Mouse (Mus musculus): Measurements from ENCODE around the gene Lmf2. TPM values are rescaled to one million over a fixed set of nuclear protein-coding genes. Genes with fewer than 3 reads are reported as not detected.

The Lmf2 gene
- polyA plus RNA-seq, 1 experiment from 2014 or later, result 47.3 TPM

DNA sequence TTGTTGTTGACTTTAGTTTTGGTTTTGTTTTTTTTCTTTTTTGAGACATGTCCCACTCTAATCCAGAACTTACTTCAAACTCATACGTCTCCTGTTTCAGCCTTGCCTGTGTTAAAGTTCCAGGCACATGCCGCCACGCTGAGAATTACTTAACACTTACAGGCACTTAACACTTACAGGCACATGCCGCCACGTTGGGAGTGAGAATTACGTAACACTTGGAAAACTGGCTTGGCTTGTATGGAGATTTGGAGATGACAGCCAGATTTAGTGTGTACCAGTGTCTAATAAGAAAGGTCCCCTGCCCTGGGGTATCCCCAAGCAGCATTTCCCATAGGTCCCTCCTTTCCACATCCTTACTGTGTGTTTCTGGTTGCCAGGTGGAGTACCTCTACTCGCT, 7.6 kb upstream of the Lmf2 start:
- Histone ChIP-seq H3K9me3 (replicated peaks) (no peaks in the 10 kb centered on the region), H3K4me2 (replicated peaks) (no peak overlapping the region), H3K4me1 (peaks cover 3% of the 10 kb centered on the region; the same call in 1 of the 2 replicates), H3K27me3 (no peaks in the 10 kb centered on the region), H3K27ac (no peak overlapping the region), H3K4me3 (no peak overlapping the region), H3K36me3 (peaks cover 78% of the 10 kb centered on the region), H3K9ac (no peak overlapping the region)
- 94% methylated on average over 7 of the region's 7 CpGs for WGBS
- no peak for ATAC-seq (ENCODE audit: low FRiP score)

DNA sequence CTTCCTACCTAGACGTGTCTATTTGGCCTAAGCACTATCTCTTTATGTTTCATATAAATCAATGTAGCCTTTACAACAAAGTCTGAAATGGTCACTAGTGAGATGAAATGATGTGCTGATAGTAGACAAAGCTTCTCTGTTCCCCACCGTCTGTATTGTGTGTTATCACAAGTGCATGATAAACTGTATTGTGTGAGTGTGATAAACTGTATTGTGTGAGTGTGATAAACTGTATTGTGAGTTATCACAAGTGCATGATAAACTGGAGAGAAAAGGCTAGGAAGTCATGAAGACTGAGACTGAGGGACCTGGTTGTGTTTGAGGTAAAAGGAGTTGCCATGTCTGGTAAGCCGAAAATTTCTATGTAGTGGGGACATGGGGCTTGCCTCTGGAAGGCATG, 3.3 kb upstream of the Lmf2 start:
- Histone ChIP-seq H3K27ac (no peak overlapping the region), H3K36me3 (peaks cover 36% of the 10 kb centered on the region), H3K27me3 (no peaks in the 10 kb centered on the region), H3K9ac (no peak overlapping the region), H3K4me1 (peaks cover 30% of the 10 kb centered on the region), H3K9me3 (replicated peaks) (no peaks in the 10 kb centered on the region), H3K4me3 (no peak overlapping the region), H3K4me2 (replicated peaks) (no peak overlapping the region)
- 88% methylated on average over 3 of the region's 3 CpGs for WGBS
- ATAC-seq (ENCODE audit: low FRiP score), result no peak

DNA sequence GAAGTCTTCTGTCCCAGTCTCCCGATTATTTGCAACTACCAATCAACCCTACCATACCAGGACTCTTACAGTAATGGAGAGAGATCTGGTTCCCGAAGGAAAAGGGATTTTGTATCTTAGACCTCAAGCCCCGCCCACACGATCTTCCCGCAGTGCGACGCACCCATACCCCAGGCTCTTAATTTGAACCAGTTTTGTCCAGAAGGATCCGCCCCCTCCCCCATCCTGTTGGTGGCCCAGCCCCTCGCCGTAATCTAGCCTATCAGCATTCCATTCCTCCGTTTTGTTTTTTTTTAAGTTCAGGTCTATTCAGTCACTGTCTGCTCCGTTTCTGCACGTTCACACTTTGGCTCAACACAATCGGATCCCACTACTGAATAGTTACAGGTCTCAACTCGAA, 913 bp upstream of the Lmf2 start:
- no peaks in the 10 kb centered on the region for H3K27me3 ChIP-seq
- WGBS, result under 1% methylated on average over 15 of the region's 15 CpGs
- H3K36me3 ChIP-seq, result peaks cover 39% of the 10 kb centered on the region
- H3K4me2 ChIP-seq (replicated peaks), result peak overlapping the region; percentile 69
- ATAC-seq (ENCODE audit: low FRiP score), result peak; percentile 35; the same call in 1 of the 2 replicates
- no peaks in the 10 kb centered on the region for H3K9me3 ChIP-seq (replicated peaks)
- H3K9ac ChIP-seq, result peak overlapping the region; percentile 80
- peak overlapping the region; percentile 79 for H3K4me3 ChIP-seq
- peak overlapping the region; percentile 82 for H3K27ac ChIP-seq
- H3K4me1 ChIP-seq, result peaks cover 31% of the 10 kb centered on the region

DNA sequence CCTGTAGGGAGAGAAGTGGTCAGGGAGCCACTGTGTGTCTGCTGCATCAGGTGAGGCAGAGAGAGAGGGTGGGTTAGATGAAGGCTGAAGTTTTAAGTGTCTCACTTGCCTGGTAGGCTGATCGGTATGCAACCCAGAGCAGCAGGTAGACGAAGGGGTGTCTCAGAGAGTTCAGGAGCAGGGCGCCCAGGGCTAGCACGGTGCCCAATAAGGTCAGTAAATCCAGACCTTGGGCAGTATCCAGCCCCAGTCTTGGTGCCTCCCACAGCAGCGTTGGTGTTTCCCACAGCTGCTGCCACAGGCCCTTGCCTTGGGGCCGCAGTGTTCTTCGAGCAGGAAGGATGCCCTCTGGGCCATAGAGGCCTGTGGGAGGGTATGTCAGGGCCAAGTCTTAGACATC, 1.0 kb downstream of the Lmf2 start:
- Histone ChIP-seq H3K27ac (no peak overlapping the region), H3K27me3 (no peaks in the 10 kb centered on the region), H3K9me3 (replicated peaks) (no peaks in the 10 kb centered on the region), H3K4me2 (replicated peaks) (peak overlapping the region; percentile 69), H3K36me3 (peaks cover 36% of the 10 kb centered on the region), H3K9ac (peak overlapping the region; percentile 80), H3K4me3 (peak overlapping the region; percentile 79), H3K4me1 (peaks cover 31% of the 10 kb centered on the region)
- ATAC-seq (ENCODE audit: low FRiP score), result no peak
- WGBS, result 81% methylated on average over 7 of the region's 7 CpGs

DNA sequence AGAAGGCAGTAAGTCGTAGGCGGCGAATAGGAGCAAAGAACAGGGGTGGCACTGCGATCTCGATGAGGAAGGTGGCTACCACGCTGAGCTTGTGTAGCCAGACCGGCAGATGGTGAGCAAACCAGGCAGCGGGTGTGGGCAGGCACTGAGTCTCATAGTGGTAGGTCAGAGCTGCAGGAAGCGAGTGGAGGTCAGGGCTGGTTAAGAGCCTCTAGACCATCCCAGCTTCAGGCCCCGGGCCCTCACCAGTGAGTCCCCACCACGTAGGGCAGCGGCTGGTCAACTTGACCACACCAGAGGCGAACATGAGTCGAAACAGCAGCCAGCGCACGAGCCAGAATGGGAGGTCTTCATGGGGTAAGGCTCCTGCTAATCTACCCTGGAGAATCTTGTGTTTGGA, 1.6 kb downstream of the Lmf2 start:
- Histone ChIP-seq H3K4me1 (peaks cover 31% of the 10 kb centered on the region), H3K27ac (no peak overlapping the region), H3K36me3 (peaks cover 36% of the 10 kb centered on the region), H3K27me3 (no peaks in the 10 kb centered on the region), H3K4me3 (0 out of 2 replicates have a peak overlapping the region, but pooled peaks have one; percentile 79), H3K4me2 (replicated peaks) (peak overlapping the region; percentile 69), H3K9me3 (replicated peaks) (no peaks in the 10 kb centered on the region), H3K9ac (peak overlapping the region; percentile 80; the same call in 1 of the 2 replicates)
- no peak for ATAC-seq (ENCODE audit: low FRiP score)
- WGBS, result 94% methylated on average over 16 of the region's 16 CpGs

DNA sequence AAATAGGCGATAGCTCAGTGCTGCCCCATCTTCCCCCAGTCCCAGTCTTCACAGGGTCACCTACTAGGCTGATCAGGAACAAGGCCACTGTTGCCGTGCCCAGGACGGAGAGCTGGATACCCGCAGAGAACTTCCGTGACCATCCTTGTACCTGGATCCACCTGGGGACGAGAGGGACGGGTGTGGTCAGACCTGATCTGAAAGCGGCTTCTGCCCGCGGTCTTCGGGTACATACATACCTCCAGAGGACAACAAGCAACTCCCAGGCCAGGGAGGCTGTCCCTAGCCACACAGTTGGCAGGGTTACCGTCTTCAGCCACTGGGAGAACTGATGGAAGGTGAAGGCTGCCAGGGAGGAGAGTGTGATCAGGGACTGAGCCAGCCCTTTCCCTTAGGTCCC, 2.7 kb downstream of the Lmf2 start:
- Histone ChIP-seq H3K4me2 (replicated peaks) (no peak overlapping the region), H3K36me3 (peaks cover 36% of the 10 kb centered on the region), H3K4me1 (peaks cover 27% of the 10 kb centered on the region), H3K9me3 (replicated peaks) (no peaks in the 10 kb centered on the region), H3K4me3 (no peak overlapping the region), H3K27ac (no peak overlapping the region), H3K9ac (no peak overlapping the region), H3K27me3 (no peaks in the 10 kb centered on the region)
- WGBS, result 97% methylated on average over 12 of the region's 12 CpGs
- ATAC-seq (ENCODE audit: low FRiP score), result no peak

DNA sequence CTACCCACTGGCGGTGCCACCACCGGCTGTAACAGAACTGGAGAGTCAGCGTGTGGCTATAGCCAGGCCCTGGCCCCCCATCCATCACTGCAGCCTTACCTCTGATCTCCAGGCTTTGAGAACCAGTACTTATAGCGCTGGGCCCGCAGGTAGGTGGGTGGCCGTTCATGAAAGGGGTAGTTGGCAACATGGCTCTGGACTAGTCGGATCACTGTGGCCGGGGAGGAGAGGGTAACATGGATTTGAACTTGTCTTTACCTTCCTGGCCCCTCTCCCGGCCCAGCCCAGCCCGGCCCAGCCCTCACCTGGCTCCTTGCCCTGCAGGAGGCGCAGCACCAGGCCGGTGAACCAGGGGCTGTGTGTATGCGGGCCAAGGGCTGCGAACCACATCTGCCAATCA, 3.4 kb downstream of the Lmf2 start:
- H3K4me3 ChIP-seq, result no peak overlapping the region
- H3K9ac ChIP-seq, result no peak overlapping the region
- no peak overlapping the region for H3K27ac ChIP-seq
- no peak for ATAC-seq (ENCODE audit: low FRiP score)
- no peaks in the 10 kb centered on the region for H3K27me3 ChIP-seq
- no peak overlapping the region for H3K4me2 ChIP-seq (replicated peaks)
- H3K9me3 ChIP-seq (replicated peaks), result no peaks in the 10 kb centered on the region
- peaks cover 36% of the 10 kb centered on the region for H3K36me3 ChIP-seq
- WGBS, result 96% methylated on average over 14 of the region's 14 CpGs
- peaks cover 23% of the 10 kb centered on the region for H3K4me1 ChIP-seq

DNA sequence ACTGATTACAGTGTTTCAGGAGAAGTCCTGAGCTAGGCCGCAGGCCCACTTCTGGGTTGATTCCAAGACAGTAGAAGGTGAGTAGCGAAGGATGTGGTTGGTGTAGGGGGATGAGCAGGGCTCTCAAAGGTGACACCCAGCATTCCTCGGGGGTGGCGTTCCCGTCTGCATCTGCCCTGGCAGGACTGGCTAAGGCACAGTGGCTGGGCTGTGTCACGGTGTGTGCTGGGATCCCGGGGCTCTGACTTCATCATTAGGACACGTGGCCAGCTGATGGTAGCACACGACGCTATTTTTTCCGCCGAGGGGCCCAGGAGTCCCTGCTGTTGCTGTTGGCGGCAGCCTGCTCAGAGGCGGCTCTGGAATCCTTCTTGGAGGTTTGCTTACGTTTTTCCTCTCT, 4.2 kb downstream of the Lmf2 start:
- Histone ChIP-seq H3K9ac (no peak overlapping the region), H3K27me3 (no peaks in the 10 kb centered on the region), H3K4me2 (replicated peaks) (no peak overlapping the region), H3K36me3 (peaks cover 36% of the 10 kb centered on the region), H3K9me3 (replicated peaks) (no peaks in the 10 kb centered on the region), H3K27ac (no peak overlapping the region), H3K4me3 (no peak overlapping the region), H3K4me1 (peaks cover 16% of the 10 kb centered on the region)
- 88% methylated on average over 15 of the region's 15 CpGs for WGBS
- no peak for ATAC-seq (ENCODE audit: low FRiP score)

DNA sequence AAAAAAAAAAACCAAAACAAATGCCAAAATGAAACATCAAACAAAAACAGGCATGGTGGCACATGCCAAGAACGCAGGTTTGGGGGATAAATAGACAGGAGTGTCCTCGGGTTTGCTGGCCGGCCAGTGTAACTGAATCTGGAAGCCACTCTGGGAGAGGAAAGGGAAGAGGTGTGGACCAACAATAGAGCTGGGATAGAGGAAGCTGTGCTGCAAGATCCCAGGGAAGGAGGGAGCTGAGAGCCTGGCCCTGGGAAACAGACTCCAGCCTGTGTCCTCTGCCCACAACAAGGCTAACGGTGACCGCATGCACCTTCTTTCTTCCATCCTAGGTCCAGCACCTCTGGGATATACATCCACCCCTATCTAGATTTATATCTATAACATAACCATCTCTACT, 5.0 kb downstream of the Lmf2 start:
- H3K27me3 ChIP-seq, result no peaks in the 10 kb centered on the region
- H3K27ac ChIP-seq, result no peak overlapping the region
- peaks cover 14% of the 10 kb centered on the region for H3K4me1 ChIP-seq
- ATAC-seq (ENCODE audit: low FRiP score), result no peak
- no peak overlapping the region for H3K9ac ChIP-seq
- H3K4me2 ChIP-seq (replicated peaks), result no peak overlapping the region
- 84% methylated on average over 5 of the region's 5 CpGs for WGBS
- no peak overlapping the region for H3K4me3 ChIP-seq
- H3K36me3 ChIP-seq, result peaks cover 36% of the 10 kb centered on the region
- H3K9me3 ChIP-seq (replicated peaks), result no peaks in the 10 kb centered on the region

DNA sequence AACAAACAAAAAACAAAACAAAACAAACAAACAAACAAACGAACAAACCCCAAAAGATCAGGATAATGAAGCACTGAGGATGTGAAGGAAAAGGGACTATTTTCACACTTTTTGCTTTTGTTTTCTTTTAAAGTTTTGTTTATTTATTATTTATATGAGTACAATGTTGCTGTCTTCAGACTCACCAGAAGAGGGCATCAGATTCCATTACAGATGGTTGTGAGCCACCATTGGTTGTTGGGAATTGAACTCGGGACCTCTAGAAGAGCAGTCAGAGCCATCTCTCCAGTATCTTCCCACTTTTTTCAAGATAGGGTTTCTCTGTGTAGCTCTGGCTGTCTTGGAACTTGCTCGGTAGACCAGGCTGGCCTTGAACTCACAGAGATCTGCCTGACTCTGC, 12.1 kb downstream of the Lmf2 start:
- 89% methylated on average over 3 of the region's 3 CpGs for WGBS

DNA sequence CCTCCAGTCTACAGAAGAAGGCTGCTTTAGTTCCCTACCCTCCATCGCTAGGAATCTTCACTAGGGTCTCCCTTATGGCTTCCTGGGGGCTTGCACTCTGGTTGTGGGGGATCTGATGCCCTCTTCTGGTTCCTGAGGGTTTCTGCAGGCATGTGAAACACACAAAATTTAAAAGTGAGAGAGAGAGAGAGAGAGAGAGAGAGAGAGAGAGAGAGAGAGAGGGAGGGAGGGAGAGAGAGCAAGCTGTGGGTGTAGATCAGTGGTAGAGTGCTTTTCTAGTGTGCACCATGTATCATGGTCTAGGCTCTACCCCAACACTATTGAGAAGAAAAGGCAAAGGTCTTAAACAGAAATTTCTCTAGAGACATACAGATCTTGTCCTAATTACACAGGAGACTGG, 13.8 kb downstream of the Lmf2 start:
- H3K4me2 ChIP-seq (replicated peaks), result no peak overlapping the region
- H3K4me1 ChIP-seq, result no peaks in the 10 kb centered on the region
- no peaks in the 10 kb centered on the region for H3K27me3 ChIP-seq
- H3K4me3 ChIP-seq, result no peak overlapping the region
- H3K9ac ChIP-seq, result no peak overlapping the region
- no peak overlapping the region for H3K27ac ChIP-seq
- 41% methylated on average over 1 of the region's 1 CpGs for WGBS
- no peaks in the 10 kb centered on the region for H3K9me3 ChIP-seq (replicated peaks)
- ATAC-seq (ENCODE audit: low FRiP score), result no peak
- H3K36me3 ChIP-seq, result no peaks in the 10 kb centered on the region

More for the DNA sequence above, 12.1 kb downstream of the Lmf2 start:
- no peak overlapping the region for H3K4me3 ChIP-seq
- H3K9me3 ChIP-seq (replicated peaks), result no peaks in the 10 kb centered on the region
- H3K9ac ChIP-seq, result no peak overlapping the region
- no peaks in the 10 kb centered on the region for H3K27me3 ChIP-seq
- no peaks in the 10 kb centered on the region for H3K4me1 ChIP-seq
- H3K36me3 ChIP-seq, result no peaks in the 10 kb centered on the region
- H3K27ac ChIP-seq, result no peak overlapping the region
- no peak overlapping the region for H3K4me2 ChIP-seq (replicated peaks)
- ATAC-seq (ENCODE audit: low FRiP score), result no peak

DNA sequence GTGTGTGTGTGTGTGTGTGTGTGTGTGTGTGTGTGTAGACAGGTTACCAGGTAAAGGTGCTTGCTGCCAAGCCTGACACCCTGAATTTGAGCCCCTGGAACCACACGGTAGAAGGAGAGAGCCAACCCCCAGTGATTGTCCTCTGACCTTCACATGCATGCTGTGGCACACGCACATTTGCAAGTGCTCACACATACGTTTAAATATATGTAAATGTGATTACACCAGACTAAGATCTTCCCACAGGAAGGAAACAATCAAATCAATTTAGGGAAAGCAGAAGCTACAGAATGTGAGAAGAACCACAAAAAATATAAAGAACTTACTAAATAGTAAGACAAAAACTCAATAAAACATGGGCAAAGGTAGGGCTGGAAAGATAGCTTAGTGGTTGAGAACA, 15.3 kb downstream of the Lmf2 start:
- no peak for ATAC-seq (ENCODE audit: low FRiP score)
- Histone ChIP-seq H3K4me2 (replicated peaks) (no peak overlapping the region), H3K4me1 (no peaks in the 10 kb centered on the region), H3K9ac (no peak overlapping the region), H3K36me3 (no peaks in the 10 kb centered on the region), H3K27ac (no peak overlapping the region), H3K4me3 (no peak overlapping the region), H3K27me3 (no peaks in the 10 kb centered on the region), H3K9me3 (replicated peaks) (no peaks in the 10 kb centered on the region)
- WGBS, result 77% methylated on average over 3 of the region's 3 CpGs

DNA sequence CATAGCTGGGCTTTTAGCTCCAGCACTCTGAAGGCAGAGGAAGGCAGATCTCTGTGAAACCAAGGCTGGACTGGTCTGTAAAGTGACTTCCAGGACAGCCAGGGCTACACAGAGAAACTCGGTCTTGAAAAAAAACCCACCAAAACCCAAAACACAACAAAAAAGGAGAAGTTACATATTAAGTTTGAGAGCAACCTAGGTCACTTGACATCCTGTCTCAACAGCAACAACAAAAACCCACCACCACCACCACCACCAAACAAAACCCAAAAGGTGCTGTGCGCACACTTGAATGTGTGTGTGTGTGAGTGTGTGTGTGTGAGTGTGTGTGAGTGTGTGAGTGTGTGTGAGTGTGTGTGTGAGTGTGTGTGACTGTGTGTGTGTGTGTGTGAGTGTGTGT, 15.8 kb downstream of the Lmf2 start:
- H3K9ac ChIP-seq, result no peak overlapping the region
- H3K4me3 ChIP-seq, result no peak overlapping the region
- H3K4me2 ChIP-seq (replicated peaks), result no peak overlapping the region
- H3K27me3 ChIP-seq, result no peaks in the 10 kb centered on the region
- H3K27ac ChIP-seq, result no peak overlapping the region
- no peaks in the 10 kb centered on the region for H3K36me3 ChIP-seq
- H3K9me3 ChIP-seq (replicated peaks), result no peaks in the 10 kb centered on the region
- H3K4me1 ChIP-seq, result no peaks in the 10 kb centered on the region
- WGBS, result 90% methylated on average over 2 of the region's 2 CpGs
- ATAC-seq (ENCODE audit: low FRiP score), result no peak
